Mouse (Mus musculus) lung, postnatal 0 days (tissue): ENCODE measurements at regions not wholly inside any gene's neighbourhood (a gene's known extent, or its start where the extent isn't known, plus 50 kb on each side); places are given as distances from the start of the nearest gene placed in this dataset.

Experiments
- CTCF ChIP-seq: IDR thresholded peaks from 2 replicates; pipeline ENCODE4 v1.5.1; 2016; ENCODE audit warnings: antibody characterized with exemption, mild to moderate bottlenecking
- EP300 ChIP-seq: IDR thresholded peaks from 2 replicates; pipeline ENCODE4 v1.6.1; 2016; ENCODE audit warnings: antibody characterized with exemption, mild to moderate bottlenecking, control low read depth

DNA sequence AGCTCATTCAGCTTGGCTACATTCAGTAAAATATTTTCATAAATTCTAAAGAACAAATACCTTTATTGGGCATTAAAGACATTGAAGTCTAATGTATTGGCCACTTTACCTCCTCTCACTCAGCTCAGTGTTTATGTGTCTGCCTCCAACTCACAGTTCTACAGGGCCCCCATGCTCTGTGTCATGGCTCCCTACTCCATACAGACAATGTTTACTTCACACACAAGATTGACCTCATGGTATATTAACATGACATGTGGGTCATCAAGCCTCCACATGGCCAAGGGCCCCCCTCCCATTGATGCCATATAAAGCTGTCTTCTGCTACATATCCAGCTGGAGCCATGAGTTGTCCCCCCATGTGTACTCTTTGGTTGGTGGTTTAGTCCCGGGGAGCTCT lies 419.8 kb upstream of the A1bg start:
- no peak for TF ChIP-seq EP300
- TF ChIP-seq CTCF: no peak
